Mouse (Mus musculus) forebrain, embryonic 14.5 days (tissue): ENCODE results near the gene Egr4. TPM values are rescaled to one million over a fixed set of nuclear protein-coding genes. Genes with fewer than 3 reads are reported as not detected.

Experiments used
- ATAC-seq: fragments of 200-750 bp; cut with Nextera tagmentation; 2 replicates; pipeline ENCODE4 v1.8.0; 2017; ENCODE audit warnings: mild to moderate bottlenecking, moderate library complexity
- DNase-seq: peaks from one replicate; pipeline ENCODE4 v3.0.0-alpha.2; 2015; ENCODE audit warnings: low spot score
- H3K27ac ChIP-seq: fragments of 300-500 bp; sonication (generic); 2 replicates; pipeline ENCODE4 v1.5.1; 2014; ENCODE audit warnings: low read depth, mild to moderate bottlenecking, control low read depth, low read length, moderate library complexity
- H3K27me3 ChIP-seq: fragments of 300-500 bp; sonication (generic); replicated peaks from 2 replicates; pipeline ENCODE4 v1.6.1; 2014; ENCODE audit warnings: low read length, control low read depth, mixed read lengths; ENCODE audit not compliant: control insufficient read depth, insufficient read depth
- H3K36me3 ChIP-seq: fragments of 300-500 bp; sonication (generic); 2 replicates; pipeline ENCODE4 v1.6.1; 2014; ENCODE audit warnings: low read length, control low read depth; ENCODE audit not compliant: control insufficient read depth, insufficient read depth
- H3K4me1 ChIP-seq: fragments of 300-500 bp; sonication (generic); 2 replicates; pipeline ENCODE4 v1.6.1; 2014; ENCODE audit warnings: antibody characterized with exemption, low read length, control low read depth; ENCODE audit not compliant: control insufficient read depth, insufficient read depth
- H3K4me2 ChIP-seq: fragments of 300-500 bp; sonication (generic); 2 replicates; pipeline ENCODE4 v1.6.1; 2014; ENCODE audit warnings: mild to moderate bottlenecking, control low read depth, low read length
- H3K4me3 ChIP-seq: fragments of 300-500 bp; sonication (generic); 2 replicates; pipeline ENCODE4 v1.5.1; 2014; ENCODE audit warnings: low read depth, low read length, control low read depth
- H3K9ac ChIP-seq: fragments of 300-500 bp; sonication (generic); 2 replicates; pipeline ENCODE4 v1.6.1; 2014; ENCODE audit warnings: mild to moderate bottlenecking, low read length, control low read depth, moderate library complexity
- H3K9me3 ChIP-seq: fragments of 300-500 bp; sonication (generic); replicated peaks from 2 replicates; pipeline ENCODE4 v1.6.1; 2016; ENCODE audit warnings: low read length, control low read depth, mixed read lengths; ENCODE audit not compliant: control insufficient read depth
- WGBS: fragments of 180-500 bp; shearing (Covaris S2); extraction: QIAGEN DNeasy Blood & Tissue Kit; methylation state at CpG from one replicate; pipeline ENCODE4 v1.1.7; 2014; 5-methylcytosine and 5-hydroxymethylcytosine counted together
- polyA plus RNA-seq: library from polyadenylated mRNA; unstranded; fragments of >200 nt; fragmentation: Nextera tagmentation; extraction: Ambion mirVana; gene quantifications from 2 replicates; pipeline ENCODE4 v1.2.1, GENCODE M21; 2014

Egr4 gene
- polyA plus RNA-seq, 1 experiment from 2014 or later: not detected

DNA sequence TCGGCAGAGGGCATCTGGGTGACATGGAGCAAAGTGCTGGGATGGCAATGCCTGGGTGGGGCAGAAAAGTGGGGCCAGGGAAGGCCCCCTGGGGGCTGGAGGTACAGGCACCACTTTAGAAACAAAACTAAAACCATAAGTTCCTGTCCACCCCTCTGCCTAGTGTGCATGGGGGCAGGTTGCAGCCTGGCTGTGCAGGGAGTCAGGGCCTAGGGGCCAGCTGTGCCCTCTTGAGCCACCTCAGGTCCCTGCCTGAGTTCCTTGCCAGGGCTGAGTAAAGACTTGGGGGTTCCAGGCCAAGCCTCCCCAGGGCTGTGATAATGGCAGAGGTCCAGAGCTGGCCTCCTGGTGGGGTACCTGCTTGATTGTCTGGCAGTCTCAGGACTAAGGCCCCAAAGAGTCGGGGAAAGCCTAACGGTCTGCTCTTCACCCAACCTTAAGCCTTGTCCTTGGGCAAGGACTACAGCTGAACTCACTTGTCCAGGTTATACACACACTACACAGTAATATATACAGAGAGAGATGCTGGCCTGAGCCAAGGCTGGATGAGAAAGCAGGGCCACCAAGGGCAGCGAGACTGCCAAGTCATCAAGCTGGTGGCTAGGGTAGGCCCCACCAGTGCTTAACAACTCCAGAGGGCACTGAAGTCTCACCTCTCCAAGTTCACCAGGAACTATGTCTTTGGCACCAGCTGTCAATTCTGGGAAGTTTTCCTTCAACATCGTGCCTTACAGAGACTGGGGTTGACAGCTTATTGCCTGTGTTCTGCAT lies 43.5 kb downstream of the Egr4 start:
- H3K36me3 ChIP-seq: peaks cover 54% of the 10 kb centered on the region
- no peak overlapping the region for H3K27ac ChIP-seq
- no peaks in the 10 kb centered on the region for H3K4me1 ChIP-seq
- no peak overlapping the region for H3K4me2 ChIP-seq
- 73% methylated on average over 5 of the region's 5 CpGs for WGBS
- no peaks in the 10 kb centered on the region for H3K9me3 ChIP-seq
- ATAC-seq (no peak), DNase-seq (no peak)
- no peak overlapping the region for H3K4me3 ChIP-seq
- H3K9ac ChIP-seq: no peak overlapping the region
- H3K27me3 ChIP-seq: no peaks in the 10 kb centered on the region

GRCm38 (mm10) chr6:85465381-85465780 lies 48.0 kb downstream of the Egr4 start:
- peaks cover 98% of the 10 kb centered on the region for H3K36me3 ChIP-seq
- H3K4me2 ChIP-seq: no peak overlapping the region
- ATAC-seq (no peak), DNase-seq (peak; percentile 62)
- H3K9ac ChIP-seq: no peak overlapping the region
- no peaks in the 10 kb centered on the region for H3K27me3 ChIP-seq
- H3K4me1 ChIP-seq: no peaks in the 10 kb centered on the region
- H3K27ac ChIP-seq: no peak overlapping the region
- no peak overlapping the region for H3K4me3 ChIP-seq
- no peaks in the 10 kb centered on the region for H3K9me3 ChIP-seq

Other genes starting within 250 kb of the Egr4 start
- 15.2 and 15.7 TPM in 2 replicates for gene Sfxn5, start 180.2 kb downstream of the Egr4 start, polyA plus RNA-seq
- gene Rab11fip5, start 139.0 kb downstream of the Egr4 start, polyA plus RNA-seq: 9.2 and 12.7 TPM in 2 replicates
- not detected in 2 replicates for gene Noto, start 89.7 kb downstream of the Egr4 start, polyA plus RNA-seq
- gene Smyd5, start 81.6 kb downstream of the Egr4 start, polyA plus RNA-seq: 37.2 and 41.3 TPM in 2 replicates
- gene Cct7, start 62.1 kb downstream of the Egr4 start, polyA plus RNA-seq: 727 and 759 TPM in 2 replicates
- 22.4 and 25.2 TPM in 2 replicates for gene Pradc1, start 61.6 kb downstream of the Egr4 start, polyA plus RNA-seq
- 4.7 and 5.4 TPM in 2 replicates for gene Fbxo41, start 10.6 kb downstream of the Egr4 start, polyA plus RNA-seq
- gene Alms1, start 73.9 kb upstream of the Egr4 start, polyA plus RNA-seq: 3.8 and 4.3 TPM in 2 replicates
- not detected in 2 replicates for gene Nat8f7, start 199.6 kb upstream of the Egr4 start, polyA plus RNA-seq